Mouse (Mus musculus): ENCODE data around the gene Tbc1d4. TPM values are rescaled to one million over a fixed set of nuclear protein-coding genes. Genes with fewer than 3 reads are reported as not detected.

Gene Tbc1d4
- polyA plus RNA-seq, 1 experiment from 2014 or later, result 6.8 TPM

- Histone ChIP-seq H3K27ac (ENCODE audit: low read depth, low read length) (no peak overlapping the region), H3K9me3 (ENCODE audit: control insufficient read depth, low read length) (no peaks in the 10 kb centered on the region), H3K36me3 (ENCODE audit: control insufficient read depth, insufficient read depth, low read length) (no peaks in the 10 kb centered on the region), H3K4me2 (ENCODE audit: low read depth, low read length, severe bottlenecking) (no peak overlapping the region), H3K27me3 (ENCODE audit: control insufficient read depth, insufficient read depth, low read length) (no peaks in the 10 kb centered on the region), H3K4me3 (ENCODE audit: low read depth, low read length) (no peak overlapping the region), H3K4me1 (replicated peaks; ENCODE audit: control insufficient read depth, insufficient read depth, low read length) (no peaks in the 10 kb centered on the region), H3K9ac (ENCODE audit: low read length) (no peak overlapping the region)
- 81% methylated on average over 2 of the region's 2 CpGs for WGBS
- no peak for DNase-seq (ENCODE audit: low spot score)
- ATAC-seq (replicated peaks; ENCODE audit: low FRiP score), result no peak
Observed at GRCm38 (mm10) chr14:101417679-101418078, 191.3 kb downstream of the Tbc1d4 start.

Other genes starting within 250 kb of the Tbc1d4 start
- gene Commd6, start 31.5 kb upstream of the Tbc1d4 start, polyA plus RNA-seq (2014; fragmentation: Nextera tagmentation; extraction: Ambion mirVana), result 110 and 113 TPM in 2 replicates
- gene Uchl3, start 44.8 kb upstream of the Tbc1d4 start, polyA plus RNA-seq (2014; fragmentation: Nextera tagmentation; extraction: Ambion mirVana), result 172 and 174 TPM in 2 replicates
- 0.68 and 1.5 TPM in 2 replicates for gene Gm9922, start 120.6 kb upstream of the Tbc1d4 start, polyA plus RNA-seq (2014; fragmentation: Nextera tagmentation; extraction: Ambion mirVana)
- 1.3 and 1.4 TPM in 2 replicates for gene Lmo7, start 120.8 kb upstream of the Tbc1d4 start, polyA plus RNA-seq (2014; fragmentation: Nextera tagmentation; extraction: Ambion mirVana)